Mouse (Mus musculus): Measurements from ENCODE around the gene Gm11596.

- no peak for TF ChIP-seq TAL1 (IDR thresholded peaks at IDR 0.05; ENCODE audit: low read length)
- no peak for TF ChIP-seq GATA1 (IDR thresholded peaks at IDR 0.05; ENCODE audit: low read length)
Observed at GRCm38 (mm10) chr11:99768410-99768809, 24.9 kb downstream of the Gm11596 start.
